Mouse (Mus musculus) right cerebral cortex, postnatal 25 days (tissue): ENCODE results near the gene Incenp.
"Not testable (repeated sequence)": the region's sequence is repeated elsewhere in the genome, so short reads cannot be mapped to it uniquely, and the experiment has no call there.

Experiments used
- DNase-seq: peaks from one replicate; pipeline ENCODE4 v3.0.0; 2022

The Incenp gene

DNA sequence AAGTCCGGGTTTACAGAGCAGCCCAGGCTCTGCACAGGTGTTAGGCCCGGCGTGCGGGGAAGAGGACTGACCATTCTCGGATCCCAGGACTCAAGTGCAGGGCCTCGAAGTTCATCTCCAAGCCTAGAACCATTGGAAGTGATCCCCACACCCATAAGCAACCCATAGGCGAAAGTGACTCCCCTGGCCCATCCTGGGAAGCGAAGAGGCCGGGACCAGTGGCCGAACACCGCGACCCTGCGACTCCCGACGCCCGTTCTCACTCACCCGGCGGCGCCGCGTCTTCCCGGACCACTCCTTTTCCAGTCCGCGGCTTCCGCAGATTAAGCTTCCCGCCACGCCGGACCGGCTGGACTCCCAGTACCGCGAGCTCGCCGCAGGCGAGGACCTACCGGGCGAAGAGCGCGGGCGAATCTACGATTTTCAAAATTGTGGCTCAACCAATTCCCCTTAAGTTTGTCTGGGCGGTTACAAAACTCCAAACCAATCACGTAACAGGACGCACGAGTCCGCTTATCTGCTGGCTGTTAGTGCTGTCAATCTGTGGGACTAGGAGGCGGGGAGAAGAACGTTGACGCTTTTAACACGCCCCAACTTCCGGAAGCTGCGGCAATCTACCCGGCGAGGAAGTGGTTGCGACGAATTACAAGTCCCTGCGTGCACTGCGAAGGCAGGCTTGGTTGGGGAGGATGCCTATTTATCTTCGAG is at the start of gene Incenp:
Gene Incenp (minus strand): TSS at position 480 of the 708 bp plus-strand sequence.
- peak; percentile 93 for DNase-seq

- no peak for DNase-seq
Observed at GRCm38 (mm10) chr19:9946986-9947385, 47.6 kb upstream of the Incenp start.

DNA sequence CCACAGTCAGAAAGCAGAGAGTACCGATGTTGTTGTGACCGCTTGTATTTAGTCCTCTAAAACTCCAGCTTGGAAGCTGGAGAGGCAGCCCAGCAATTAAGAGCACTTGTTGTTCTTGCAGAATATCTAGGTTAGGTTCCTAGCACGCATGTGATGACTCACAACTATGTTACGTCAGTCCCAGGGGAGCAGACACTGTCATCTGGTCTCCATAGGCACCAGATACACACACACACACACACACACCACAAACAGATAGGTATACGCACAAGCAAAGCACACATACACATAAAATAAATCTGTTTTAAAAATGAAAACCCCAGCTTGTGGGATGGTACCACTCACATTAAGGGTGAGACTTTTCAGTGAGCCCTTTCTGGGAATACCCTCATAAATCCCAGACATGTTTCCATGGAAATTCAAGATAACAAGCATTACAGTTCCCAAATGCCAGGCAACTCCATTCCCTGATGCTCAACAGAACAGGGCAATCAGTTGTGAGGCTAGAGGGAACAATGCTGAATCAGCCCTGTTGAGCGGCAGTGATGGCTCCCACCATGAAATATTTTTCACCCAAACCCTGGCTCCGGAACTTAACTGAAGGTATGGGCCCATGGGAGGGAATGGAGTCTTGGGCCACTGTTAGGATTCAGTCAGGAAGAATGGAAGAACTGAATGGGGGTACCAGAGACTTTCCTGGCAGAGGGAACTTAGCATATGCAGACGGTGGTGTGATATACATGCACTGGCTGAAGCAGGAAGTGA is 46.6 kb upstream of the Incenp start:
- no peak for DNase-seq

GRCm38 (mm10) chr19:9942539-9943533 is 43.5 kb upstream of the Incenp start:
- DNase-seq, result no peak

DNA sequence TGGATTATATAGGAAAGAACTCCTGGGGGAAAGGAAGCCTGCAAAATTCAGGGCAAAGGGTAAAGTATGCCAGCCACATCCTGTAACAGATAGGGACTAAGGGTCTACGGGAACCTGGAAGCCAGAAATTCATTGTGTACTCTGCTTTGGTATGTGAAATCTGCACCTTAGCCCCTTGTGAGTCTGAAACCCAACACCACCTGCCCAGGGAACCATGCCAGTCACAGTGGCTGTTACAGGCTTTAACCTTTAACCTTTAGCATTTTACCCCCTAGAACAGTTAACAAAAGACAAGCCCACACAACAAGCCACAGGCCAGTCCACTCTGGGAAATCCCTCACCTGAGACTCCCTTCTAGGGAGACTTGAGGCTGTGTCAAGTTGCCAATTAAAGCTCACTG is 42.5 kb upstream of the Incenp start:
- no peak for DNase-seq

DNA sequence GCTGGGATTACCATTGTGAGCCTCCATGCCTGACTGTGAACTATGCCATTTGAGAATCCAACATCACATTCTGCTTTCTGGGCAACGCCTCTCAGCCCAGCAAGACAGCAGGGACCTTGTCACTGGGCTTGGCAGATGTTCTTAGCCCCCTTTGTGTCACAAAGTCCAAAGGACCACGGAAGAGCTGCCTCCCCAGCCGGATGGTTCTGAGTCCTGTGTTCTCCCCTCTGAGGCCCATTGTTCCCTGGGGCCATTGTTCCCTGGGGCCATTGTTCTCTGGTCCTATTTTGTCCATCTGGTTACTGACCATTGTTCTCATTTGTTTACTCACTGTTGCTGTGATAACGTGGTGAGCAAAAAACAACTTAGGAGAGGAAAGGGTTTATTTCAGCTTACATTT is 41.6 kb upstream of the Incenp start:
- no peak for DNase-seq

DNA sequence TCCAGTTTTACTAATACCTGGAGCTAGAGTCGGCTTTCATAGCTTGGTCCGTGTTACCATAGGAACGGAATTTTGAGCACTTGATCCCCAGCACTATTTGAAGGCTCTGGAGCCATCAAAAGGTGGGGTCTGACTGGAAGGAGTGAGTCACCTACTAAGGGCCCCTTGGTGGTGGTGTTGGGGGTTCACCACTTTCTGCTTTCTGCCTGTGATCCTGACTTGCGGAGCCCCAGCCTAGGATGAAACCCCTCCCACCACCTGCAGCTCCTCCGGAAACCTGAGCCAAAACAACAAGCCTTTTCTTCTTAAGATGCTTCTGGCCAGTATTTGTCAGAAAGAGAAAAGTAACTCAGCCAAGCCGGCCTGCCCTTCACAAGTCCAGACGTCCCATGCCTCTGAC is 40.5 kb upstream of the Incenp start:
- no peak for DNase-seq

DNA sequence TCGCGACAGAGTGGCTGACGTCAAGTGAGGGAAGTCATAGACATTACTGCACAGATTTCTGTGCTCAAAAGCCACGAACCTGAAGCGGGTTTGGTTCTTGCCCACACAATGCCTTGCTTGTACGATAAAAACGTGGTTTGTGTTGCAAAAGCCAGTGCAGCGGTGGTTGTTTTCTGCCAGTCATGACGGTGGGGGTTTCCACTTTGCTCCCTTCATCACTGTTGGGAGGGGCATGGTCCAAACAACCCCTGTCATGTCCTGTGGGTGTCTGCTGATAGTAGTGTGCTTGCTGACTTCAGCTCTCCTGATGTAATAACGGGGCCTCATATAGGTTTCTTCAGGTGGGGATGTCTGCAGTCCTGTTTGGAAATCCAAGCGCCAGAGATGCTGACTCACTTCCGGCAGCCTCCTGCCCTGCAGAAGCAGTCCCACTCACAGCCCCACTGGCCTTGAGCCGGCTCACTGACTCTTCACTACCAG is 39.5 kb upstream of the Incenp start:
- no peak for DNase-seq

- no peak for DNase-seq
Observed at GRCm38 (mm10) chr19:9938156-9938823, 38.9 kb upstream of the Incenp start.

DNA sequence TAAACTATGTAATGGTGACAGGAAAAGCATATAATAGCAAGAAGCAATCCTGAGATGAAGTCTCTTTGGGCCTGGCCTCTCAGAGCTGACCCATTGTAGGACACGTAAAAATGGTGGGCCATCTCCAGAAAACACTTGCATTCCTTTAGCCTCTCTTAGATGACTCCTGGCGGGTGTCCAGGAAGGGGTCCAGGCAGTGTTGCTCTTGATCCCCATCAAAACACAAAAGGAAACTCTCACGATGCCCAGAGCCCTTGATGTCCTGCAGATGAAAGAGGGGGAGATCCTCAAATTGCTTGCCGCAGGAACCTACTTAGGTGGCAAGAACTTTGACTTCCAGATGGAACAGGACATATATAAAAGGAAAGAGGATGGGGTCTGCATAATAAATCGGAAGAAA is 38.1 kb upstream of the Incenp start:
- DNase-seq, result no peak

DNA sequence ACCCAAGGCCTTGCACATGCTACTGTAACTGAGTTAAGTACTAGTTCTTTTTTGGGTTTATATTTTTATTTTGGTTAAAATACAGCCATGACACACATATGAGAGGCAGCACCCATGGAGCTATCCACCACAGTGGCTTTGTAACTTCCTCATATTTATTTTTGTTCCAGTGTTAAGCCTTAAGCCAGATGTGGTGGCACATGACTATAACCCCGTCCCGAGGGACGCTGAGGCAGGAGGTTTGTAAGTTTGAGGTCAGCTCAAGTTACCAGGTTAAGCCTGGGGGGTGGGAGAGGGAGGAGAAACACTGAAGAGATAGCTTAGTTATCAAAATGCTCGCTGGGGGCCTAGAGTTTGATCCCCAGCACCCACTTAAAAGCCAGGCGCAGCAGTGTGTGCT is 37.2 kb upstream of the Incenp start:
- DNase-seq, result no peak

GRCm38 (mm10) chr19:9933908-9934307 is 34.6 kb upstream of the Incenp start:
- no peak for DNase-seq

GRCm38 (mm10) chr19:9931167-9931607 is 31.8 kb upstream of the Incenp start:
- DNase-seq, result not testable (repeated sequence)

DNA sequence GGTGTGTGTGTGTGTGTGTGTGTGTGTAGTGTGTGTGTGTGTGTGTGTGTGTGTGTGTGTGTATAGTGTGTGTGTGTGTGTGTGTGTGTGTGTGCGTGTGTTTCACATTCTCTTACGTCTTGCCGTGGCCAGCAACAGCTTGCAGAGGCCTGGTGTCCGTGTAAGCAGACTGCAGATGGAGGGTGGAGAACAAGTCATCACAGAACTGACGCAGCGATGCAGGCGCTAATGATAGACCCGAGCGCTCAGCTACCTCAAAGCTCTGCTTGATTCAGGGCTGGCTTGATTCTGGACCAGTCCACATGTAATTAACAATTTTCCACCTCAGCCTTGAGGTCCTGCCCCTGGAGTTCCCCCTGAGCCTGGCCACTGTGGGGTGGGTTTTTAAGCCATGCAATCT is 28.7 kb upstream of the Incenp start:
- no peak for DNase-seq

- DNase-seq, result no peak
Observed at GRCm38 (mm10) chr19:9924769-9925272, 25.5 kb upstream of the Incenp start.

DNA sequence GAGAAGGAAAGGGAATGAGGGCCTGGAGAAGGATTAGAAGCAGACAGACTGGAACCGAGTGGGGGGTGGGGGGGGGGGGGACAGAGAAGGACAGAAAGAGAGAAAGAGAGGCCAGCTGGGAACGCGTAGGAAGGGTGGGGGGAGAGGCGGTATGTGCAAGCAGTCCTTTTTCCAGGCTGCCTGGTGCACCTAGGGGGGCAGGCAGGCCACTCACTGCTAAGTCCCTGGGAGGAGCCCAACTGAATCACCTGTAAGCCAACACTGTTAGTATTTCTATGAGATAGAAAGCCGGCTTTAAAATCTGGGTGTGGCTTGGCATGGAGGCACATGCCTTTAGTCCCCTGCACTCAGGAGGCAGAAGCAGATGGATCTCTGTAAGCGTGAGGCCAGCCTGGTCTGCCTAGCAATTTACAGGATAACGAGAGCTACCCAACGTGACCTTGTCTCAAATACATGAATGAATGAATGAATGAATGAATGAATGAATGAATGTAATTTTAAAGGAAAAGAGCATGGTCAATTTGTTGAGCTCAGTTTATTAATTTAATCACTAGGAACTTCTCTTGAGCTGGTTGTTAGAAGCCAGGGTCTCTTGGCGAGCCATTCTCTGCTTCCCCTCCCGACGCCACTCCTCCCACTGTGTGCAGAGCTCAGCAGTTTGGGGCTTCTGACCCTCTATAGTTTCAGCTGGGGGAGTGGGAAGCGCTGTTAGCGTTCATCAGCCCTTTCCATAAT is 24.9 kb upstream of the Incenp start:
- DNase-seq, result no peak

GRCm38 (mm10) chr19:9923048-9923447 is 23.7 kb upstream of the Incenp start:
- no peak for DNase-seq

DNA sequence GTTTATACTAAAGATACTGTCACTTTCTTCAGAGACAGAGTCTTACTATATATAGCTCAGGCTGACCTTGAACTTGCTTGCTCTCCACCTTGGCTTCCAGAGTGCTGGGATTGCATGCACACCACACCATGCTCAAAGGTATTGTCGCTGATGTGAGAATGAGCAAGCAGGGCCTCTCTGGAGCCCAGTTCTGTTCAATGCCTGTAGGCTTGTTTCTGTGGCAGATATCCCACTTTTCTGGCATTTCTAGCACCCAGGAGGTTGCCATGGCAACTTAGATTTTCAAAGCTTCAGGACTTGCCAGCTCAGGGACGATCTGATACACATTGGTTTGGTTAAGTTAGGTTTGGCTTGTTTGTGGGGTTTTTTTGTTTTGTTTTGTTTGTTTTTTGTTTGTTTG is 22.9 kb upstream of the Incenp start:
- peak; percentile 61 for DNase-seq

DNA sequence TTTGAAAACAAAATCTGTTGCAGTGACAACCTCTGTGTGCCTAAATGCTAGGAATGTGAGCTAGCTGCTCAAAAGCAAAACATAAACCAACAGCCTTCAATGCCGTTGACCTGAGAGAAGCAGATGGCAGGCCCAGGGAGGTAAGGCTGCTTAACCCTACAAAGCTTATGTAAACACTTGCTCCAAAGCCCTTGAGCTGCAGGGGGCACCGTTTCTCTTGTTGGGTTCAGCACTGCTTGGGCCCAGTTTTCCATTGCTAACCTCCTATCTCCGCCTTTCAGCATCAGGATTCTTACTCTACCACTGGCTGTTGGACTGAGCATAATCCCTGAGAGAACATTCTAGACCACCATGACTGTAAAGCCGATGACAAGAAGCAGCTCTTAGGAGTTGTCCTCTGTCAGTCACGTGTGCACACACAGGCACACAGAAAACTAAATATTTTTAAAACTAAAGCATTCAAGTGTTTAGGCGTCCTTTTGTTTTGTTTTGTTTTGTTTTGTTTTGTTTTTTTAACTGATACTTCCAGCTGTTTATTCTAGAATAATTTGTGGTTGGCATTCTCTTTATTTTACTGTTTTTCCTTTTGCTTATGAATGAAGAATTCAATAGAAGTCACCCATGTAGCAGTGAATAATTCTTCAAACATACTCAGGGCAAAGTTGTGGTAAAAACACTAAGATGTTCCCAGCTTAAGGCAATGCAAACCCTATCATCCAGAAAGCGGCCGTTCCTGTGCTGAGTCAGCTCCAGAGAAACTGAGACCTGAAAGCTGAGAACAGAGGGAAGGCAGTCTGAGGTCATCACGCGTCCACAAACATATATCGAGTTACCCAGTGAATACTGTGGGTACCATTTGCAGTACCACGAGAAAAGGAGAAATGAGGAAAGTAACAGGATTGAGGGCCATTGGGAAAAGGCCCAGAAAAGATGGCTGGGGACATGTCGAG is 21.8 kb upstream of the Incenp start:
- DNase-seq, result no peak

DNA sequence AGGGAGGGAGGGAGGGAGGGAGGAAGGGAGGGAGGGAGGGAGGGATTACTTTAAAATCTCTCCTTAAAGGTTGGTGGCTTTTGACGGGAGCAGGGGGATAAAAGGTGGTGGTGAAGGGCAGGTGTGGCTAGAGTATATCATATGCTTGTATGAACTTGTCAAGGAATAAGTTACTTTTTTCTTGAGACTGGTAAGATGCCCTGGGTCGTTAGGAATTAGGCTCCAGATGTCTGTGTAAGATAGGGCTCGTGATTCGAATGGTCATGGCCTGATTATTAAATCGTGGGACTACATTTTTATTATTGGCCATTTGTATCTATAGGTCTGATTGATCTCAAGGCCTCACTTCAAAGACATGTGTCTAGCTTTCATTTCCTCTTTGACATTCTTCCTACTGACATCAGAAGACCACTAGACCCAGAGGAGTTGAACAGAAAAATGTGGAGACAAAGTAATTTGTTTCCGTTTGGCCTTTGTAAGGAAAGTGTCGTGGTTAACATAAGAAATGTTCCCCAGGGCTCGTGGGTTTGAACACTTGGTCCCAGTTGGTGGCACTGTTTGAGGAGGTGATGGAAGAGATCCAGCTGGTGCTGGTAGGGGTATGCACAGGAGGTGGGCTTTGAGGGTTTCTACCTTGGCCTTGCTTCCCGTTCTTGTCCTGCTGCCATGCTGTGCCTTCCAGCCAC is 19.0 kb upstream of the Incenp start:
- DNase-seq, result no peak
